Mouse (Mus musculus) ES-E14 (cell line): ENCODE measurements around the gene Ifi205.
"Not testable (repeated sequence)": the region's sequence is repeated elsewhere in the genome, so short reads cannot be mapped to it uniquely, and the experiment has no call there.

ENCODE experiments used
- CHD2 ChIP-seq: IDR thresholded peaks from 2 replicates; pipeline ENCODE4 v1.6.1; 2014; ENCODE audit warnings: mild to moderate bottlenecking, low read depth, low read length, inconsistent platforms
- HCFC1 ChIP-seq: IDR thresholded peaks from 2 replicates; pipeline ENCODE4 v1.6.1; 2012; ENCODE audit warnings: low read length, inconsistent platforms, borderline replicate concordance; ENCODE audit not compliant: insufficient read depth
- MAFK ChIP-seq: IDR thresholded peaks from 2 replicates; pipeline ENCODE4 v1.6.1; 2014; ENCODE audit warnings: mild to moderate bottlenecking, low read depth, low read length, inconsistent platforms; ENCODE audit not compliant: insufficient read depth
- ZNF384 ChIP-seq: IDR thresholded peaks from 2 replicates; pipeline ENCODE4 v1.6.1; 2012; ENCODE audit warnings: low read depth, low read length, inconsistent platforms

DNA sequence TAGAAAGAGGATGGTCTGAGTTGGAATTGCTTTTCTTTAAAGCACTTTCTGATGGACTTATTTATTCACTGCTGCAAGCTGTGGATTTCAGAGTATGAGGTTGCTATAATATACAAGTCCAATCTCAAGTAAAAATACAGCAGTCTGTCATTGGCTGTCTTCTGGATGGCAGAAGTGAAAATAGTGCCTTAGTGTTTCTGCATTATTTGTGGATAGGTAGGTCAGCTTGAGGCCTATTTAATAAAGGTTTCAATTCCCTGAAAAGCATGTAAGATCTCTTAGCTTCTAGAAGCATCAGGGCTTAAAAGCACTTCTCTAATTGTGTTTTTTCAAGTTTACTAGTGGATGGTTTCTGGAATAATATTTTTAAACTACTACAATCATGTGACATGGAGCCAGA is 24.6 kb downstream of the Ifi205 start:
- TF ChIP-seq ZNF384, HCFC1, CHD2, MAFK: not testable (repeated sequence)
